Mouse (Mus musculus): ENCODE measurements around the gene Lmntd1. TPM values are rescaled to one million over a fixed set of nuclear protein-coding genes. Genes with fewer than 3 reads are reported as not detected.
A peak's percentile ranks its signal among the peaks of the same experiment; 100 is the strongest.

Lmntd1 gene
- total RNA-seq, 2 experiments from 2014 or later: 2.0 to 2.3 TPM

DNA sequence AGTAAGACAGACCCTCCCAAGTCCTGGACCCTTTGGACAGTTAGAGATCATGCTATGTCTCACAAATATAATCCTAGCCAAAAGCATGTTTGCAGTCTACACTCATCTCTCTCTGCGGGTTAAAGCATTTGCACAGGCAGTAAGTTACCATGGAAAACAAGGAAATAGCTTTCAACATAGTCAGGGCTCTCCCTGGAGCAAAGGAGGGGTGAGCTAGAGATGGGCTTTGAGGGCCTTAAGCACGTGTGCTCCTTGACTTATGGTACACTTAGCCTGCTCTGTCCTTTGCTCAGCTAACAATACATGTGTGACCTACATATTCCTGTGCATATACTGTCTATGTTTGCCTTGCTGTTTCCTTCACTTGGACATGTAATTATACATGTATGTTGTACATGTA, 165.8 kb downstream of the Lmntd1 start:
- TF ChIP-seq CTCF (conservative IDR thresholded peaks at IDR 0.05): no peak
- Histone ChIP-seq H3K4me3 (no peak overlapping the region), H3K27ac (peak overlapping the region; percentile 49; the same call in 1 of the 2 replicates)
- DNase-seq (ENCODE audit: low spot score in 2 of 2): no peak

DNA sequence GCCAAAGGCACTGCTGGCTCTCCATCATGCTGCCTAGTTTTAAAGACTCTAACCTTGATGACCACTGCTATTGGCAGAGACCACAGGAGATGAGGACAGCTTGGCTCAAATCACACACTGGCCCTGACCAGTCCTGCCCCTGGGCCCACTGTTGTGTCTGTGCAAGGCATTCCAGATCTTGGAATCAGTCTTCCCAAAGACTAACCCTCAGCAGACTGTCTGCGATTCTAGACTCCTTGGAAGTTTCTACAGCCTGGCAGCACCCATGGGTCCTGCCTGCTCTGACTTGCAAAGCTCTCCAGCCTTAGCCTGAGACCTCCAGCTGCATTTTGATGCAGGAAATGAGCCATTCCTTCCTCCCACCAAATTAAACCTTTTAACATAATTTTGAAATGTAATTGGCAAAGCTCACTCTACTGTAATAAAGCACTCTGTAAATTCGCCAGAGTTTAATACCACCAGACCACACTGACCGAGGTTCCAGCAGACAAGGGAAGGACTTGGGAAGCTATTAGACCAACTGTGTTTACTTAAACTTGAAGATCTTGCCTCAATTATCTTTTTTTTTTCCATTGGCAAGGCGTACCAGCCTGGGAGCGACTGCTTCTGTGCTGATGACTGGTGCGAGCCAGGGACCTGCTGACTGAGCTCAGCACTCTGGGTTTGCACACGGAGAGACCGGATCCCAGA, 168.2 kb downstream of the Lmntd1 start:
- H3K27ac ChIP-seq: peak overlapping the region; percentile 82
- H3K4me3 ChIP-seq: no peak overlapping the region
- no peak for DNase-seq (ENCODE audit: low spot score in 2 of 2)
- no peak for TF ChIP-seq CTCF (conservative IDR thresholded peaks at IDR 0.05)

DNA sequence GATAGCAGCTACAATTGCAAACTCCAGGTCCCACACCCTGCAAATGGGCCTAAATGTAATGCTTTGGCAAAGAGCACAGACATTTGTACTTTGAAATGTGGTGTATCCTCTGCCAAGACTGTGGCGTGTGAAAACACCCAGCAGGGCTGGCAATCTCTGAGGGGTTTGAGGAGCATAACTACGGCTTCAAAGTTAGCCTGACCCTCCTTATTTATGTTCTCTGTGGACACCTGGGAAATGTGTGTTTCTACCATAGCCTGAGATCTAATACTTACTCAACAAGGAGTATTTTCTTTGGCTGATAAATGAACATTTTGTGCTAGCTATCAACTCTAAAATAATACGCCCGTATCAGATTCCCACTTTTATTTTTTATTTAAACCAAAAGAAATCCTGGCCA, 168.7 kb downstream of the Lmntd1 start:
- H3K27ac ChIP-seq: peak overlapping the region; percentile 82
- no peak for TF ChIP-seq CTCF (conservative IDR thresholded peaks at IDR 0.05)
- H3K4me3 ChIP-seq: no peak overlapping the region
- DNase-seq (ENCODE audit: low spot score in 2 of 2): peak in 1 of 2 experiments; percentile 26

DNA sequence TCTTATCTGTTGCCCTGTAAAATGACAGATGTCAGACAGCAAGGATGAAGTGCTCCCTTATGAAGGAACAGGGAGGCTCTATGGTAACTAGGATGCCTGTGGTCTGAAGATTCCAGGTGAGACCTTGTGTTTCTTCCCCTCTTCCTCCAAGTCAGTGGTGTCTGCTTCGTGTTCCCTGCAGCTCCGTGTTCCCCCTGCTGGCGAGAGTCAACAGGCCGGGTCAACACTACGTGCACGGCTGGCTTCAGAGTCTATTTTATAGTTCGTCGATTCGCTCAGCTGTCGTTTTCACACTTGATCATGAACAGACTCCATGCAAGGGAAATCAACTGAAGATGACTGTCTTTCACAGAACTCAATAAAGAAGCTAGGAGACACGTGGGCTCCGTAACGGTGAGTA, 171.3 kb downstream of the Lmntd1 start:
- Histone ChIP-seq H3K4me3 (no peak overlapping the region), H3K27ac (no peak overlapping the region)
- peak; percentile 62 for TF ChIP-seq CTCF (conservative IDR thresholded peaks at IDR 0.05)
- no peak for DNase-seq (ENCODE audit: low spot score in 2 of 2)

DNA sequence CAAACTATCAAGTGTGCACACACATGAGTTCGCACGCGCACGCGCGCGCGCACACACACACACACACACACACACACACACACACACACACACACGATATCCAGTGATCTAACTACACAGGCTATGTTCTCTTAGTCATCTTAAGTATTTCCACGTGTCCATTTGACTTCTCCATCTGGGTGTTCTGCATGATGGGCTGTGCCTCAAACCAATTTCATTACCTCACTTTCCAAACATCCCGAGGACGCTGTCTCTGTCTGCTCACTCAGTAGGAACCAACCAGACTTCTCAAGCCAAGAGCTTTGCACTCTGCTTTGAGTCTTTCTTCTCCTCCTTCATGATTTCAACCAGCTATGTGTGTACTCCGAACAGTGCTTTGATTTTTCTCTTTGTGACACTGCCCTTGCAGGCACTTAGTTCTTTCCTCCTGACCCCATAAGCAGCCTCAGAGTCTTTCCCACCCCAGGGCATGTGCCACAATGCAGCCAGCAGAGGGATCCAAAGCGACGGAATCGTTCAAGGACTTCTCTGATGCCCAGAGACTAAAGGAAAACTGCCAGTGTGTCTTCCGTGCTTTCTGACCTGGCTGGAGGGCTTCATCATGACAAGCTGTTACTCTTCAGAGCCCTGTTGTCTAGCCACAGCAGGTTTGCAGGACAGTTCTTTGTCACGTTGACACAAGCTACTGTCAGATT, 172.6 kb downstream of the Lmntd1 start:
- H3K27ac ChIP-seq: no peak overlapping the region
- no peak overlapping the region for H3K4me3 ChIP-seq
- peak in 1 of 2 experiments; percentile 34 for DNase-seq (ENCODE audit: low spot score in 2 of 2)

DNA sequence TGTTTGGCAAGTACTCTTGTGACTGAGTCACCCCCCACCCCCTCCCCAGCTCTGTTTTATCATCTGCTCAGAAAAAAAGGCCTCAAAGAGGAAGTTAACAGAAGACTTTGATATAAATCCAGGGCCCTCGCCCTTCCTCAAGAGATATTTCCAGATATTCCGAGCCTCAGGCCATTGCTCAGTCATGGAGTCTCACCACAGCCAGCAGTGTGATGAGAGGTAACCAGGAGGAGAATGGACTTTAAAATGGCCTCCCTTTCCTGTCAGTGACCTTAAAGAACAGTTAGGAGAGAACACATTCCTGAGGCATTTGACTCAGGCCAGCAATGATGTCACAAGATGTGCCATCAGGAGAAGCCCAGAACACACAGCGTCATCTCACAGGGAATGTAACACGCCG, 175.3 kb downstream of the Lmntd1 start:
- Histone ChIP-seq H3K27ac (no peak overlapping the region), H3K4me3 (no peak overlapping the region)
- no peak for TF ChIP-seq CTCF (conservative IDR thresholded peaks at IDR 0.05)
- DNase-seq (ENCODE audit: low spot score in 2 of 2): no peak

More for the DNA sequence above, 172.6 kb downstream of the Lmntd1 start:
- TF ChIP-seq CTCF (conservative IDR thresholded peaks at IDR 0.05): peak; percentile 79

DNA sequence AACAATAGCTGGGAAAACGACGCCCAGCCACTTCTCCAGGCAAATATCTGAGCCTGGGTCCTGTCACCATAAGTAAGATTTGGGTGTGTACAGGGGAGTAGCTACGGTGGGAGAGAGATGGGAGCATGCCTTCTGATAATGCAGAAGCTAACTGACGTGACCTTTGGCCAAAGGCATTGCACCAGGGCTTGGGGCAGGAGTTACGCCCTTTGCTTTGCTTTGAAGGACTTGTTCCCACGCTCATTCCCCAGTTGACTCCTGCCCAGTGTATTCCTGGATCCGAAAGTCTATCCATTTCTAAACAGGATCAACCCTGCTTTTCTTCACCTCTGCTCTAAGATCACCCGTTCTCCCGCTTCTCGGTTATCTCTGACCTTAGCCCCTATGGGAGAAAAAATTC, 178.4 kb downstream of the Lmntd1 start:
- H3K27ac ChIP-seq: no peak overlapping the region
- no peak for TF ChIP-seq CTCF (conservative IDR thresholded peaks at IDR 0.05)
- H3K4me3 ChIP-seq: no peak overlapping the region
- DNase-seq (ENCODE audit: low spot score in 2 of 2): no peak

DNA sequence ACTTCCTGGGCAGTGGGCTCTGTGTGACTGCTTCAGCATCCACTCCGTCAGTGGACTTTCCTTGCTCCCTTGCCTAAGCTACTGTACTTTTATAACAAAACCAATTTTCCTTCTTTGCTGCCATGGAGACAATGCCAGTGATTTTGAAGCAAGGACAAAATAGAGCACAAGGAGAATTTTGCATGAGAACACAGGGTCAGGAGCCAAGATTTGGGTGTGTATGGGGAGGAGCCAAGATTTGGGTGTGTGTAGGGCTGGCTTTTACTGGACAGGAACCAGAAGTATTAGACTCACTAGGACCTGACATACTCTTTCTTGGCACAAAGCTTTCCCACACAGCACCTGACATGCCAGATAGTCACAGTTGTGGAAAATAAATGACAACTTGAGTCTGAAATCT, 179.0 kb downstream of the Lmntd1 start:
- no peak overlapping the region for H3K27ac ChIP-seq

DNA sequence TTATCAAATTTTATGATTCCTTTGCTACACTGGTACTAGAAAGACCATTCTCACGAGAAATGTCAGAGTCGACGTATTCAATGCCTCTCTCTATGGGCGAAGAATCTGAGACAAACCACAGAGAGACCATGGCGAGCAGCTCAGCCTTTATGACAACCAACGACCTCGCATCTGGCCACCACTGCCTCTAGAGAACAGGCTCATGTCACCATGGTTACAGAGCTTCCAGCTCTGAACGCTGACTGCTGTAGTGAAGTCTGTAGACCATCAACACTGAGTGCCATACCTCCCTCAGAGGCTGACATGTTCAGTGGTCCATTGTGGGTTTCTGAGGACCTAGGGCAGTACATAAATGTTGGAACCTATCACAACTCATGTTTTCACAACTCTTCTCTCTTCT, 180.2 kb downstream of the Lmntd1 start:
- H3K27ac ChIP-seq: no peak overlapping the region
- H3K4me3 ChIP-seq: no peak overlapping the region
- no peak for TF ChIP-seq CTCF (conservative IDR thresholded peaks at IDR 0.05)
- DNase-seq (ENCODE audit: low spot score in 2 of 2): no peak

More for the DNA sequence above, 179.0 kb downstream of the Lmntd1 start:
- no peak for TF ChIP-seq CTCF (conservative IDR thresholded peaks at IDR 0.05)
- no peak for DNase-seq (ENCODE audit: low spot score in 2 of 2)
- H3K4me3 ChIP-seq: no peak overlapping the region

DNA sequence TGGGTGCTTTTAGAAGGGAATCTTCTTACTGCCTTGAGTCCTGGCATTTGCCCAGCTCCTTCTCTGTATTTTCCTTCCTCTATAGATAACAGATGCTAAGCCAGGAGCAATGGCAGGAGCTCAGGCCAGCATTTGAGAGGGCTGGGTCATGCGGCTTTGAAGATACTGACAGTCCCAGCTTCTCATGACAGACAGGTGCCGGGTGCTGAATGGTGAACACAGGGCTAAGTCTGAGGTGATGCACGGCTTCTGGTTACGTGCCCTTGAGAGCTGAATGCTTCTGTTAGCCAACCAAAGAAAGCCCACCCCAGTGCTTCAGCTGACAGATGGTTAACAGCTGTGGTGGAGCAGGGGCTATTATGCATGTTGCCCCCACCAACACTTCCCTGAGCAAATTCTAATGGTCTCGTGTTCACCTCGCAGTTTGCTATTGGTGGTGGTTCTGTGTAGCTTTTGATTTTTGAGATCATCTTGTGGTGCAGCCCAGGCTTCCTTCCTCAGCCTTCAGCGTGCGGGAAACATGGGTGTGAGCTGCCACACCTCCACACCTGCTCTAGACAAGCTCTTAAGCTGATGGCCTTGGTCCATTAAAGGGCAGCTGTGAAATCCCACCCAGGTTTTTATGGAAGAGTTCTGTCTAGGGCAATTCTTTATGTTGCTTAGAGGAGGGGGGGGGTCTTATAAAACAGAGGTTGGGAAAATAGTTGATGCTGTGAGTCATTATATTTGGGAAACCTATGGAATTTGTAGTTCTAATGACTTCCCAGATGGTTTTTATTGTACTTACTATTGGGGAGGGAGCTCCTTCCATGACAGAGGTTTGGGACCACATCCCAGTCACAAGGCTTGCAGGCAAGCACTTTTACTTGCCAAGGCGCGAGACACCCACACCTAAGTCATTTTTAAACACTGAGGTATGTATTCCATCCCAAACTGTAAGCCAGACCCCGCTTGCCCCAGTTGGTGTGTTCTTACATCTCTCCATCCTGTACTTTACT, 181.1 kb downstream of the Lmntd1 start:
- no peak for DNase-seq (ENCODE audit: low spot score in 2 of 2)
- H3K27ac ChIP-seq: no peak overlapping the region
- no peak overlapping the region for H3K4me3 ChIP-seq
- TF ChIP-seq CTCF (conservative IDR thresholded peaks at IDR 0.05): no peak

DNA sequence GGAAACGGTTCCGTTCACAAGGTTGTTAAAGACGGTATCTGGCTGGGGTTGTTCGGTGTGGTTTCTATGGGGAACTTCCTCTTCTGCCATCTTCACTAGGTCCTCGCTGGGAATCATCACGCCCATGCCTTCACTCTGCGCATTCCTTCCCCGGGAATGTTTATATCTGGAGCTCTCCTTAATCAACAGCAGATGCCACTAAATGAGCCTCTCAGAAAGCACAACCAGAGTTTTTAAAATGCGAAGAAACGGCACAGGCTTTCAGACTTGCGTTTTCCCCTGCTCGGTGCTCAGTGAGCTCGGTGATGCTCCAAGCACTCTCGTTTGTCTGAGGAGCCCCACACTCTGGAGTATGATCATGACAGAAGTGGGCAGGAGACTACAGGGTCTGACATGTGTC, 182.4 kb downstream of the Lmntd1 start:
- TF ChIP-seq CTCF (conservative IDR thresholded peaks at IDR 0.05): no peak
- no peak overlapping the region for H3K4me3 ChIP-seq
- 0 out of 2 replicates have a peak overlapping the region, but pooled peaks have one; percentile 10 for H3K27ac ChIP-seq
- peak in 1 of 2 experiments; percentile 33 for DNase-seq (ENCODE audit: low spot score in 2 of 2)

DNA sequence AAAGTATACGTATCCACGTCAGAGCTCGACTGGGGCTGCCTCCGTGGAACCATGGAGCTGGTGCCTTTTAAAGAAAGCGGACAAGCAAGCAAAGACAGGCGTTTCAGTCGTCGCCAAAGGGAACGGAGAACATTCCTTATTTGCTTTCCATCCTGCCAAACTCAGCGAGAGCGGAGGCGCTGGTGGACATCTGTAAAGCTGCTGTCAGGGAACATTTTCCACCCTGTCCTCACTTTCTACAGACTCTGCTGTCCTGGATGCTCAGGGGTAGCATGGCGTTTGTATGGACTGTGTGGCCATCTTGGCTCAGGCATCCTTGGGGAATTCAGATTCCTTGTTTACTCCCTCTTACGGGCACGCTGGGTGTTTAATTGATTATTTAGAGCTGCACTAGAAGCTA, 186.7 kb downstream of the Lmntd1 start:
- no peak overlapping the region for H3K4me3 ChIP-seq
- DNase-seq (ENCODE audit: low spot score in 2 of 2): no peak
- TF ChIP-seq CTCF (conservative IDR thresholded peaks at IDR 0.05): no peak
- no peak overlapping the region for H3K27ac ChIP-seq

DNA sequence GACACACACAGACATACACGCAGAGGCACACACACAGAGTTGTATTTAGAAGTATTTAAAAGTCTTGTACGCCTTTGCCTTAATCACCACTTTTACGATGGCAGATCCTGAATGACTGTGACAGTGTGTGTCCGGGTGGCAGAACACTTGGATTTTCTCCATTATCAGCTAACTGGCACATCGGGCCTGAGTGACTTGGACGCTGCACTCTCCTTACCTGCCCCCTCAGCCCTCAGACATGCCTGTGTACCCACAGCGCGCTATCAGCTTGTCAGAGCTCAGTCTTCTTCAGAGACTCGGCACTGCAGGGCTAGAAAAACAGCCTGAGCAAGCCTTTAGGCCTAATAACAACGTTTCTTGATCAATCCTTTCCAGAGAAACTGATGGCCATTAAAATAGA, 187.6 kb downstream of the Lmntd1 start:
- Histone ChIP-seq H3K4me3 (no peak overlapping the region), H3K27ac (no peak overlapping the region)
- DNase-seq (ENCODE audit: low spot score in 2 of 2): no peak
- TF ChIP-seq CTCF (conservative IDR thresholded peaks at IDR 0.05): no peak

Data from layer of hippocampus, adult 2 months (tissue).